Mouse (Mus musculus) midbrain, postnatal 0 days (tissue): ENCODE measurements around the gene Trh. TPM values are rescaled to one million over a fixed set of nuclear protein-coding genes. Genes with fewer than 3 reads are reported as not detected.

Experiments
- ATAC-seq: fragments of 200-750 bp; cut with Nextera tagmentation; 2 replicates; pipeline ENCODE4 v1.8.0; 2017; ENCODE audit warnings: moderate number of reproducible peaks, mild to moderate bottlenecking, moderate TSS enrichment, moderate library complexity; ENCODE audit not compliant: low FRiP score
- DNase-seq: peaks from one replicate; pipeline ENCODE4 v3.0.0-alpha.2; 2015; ENCODE audit warnings: low spot score
- H3K27ac ChIP-seq: fragments of 300-500 bp; sonication (generic); 2 replicates; pipeline ENCODE4 v1.5.1; 2014; ENCODE audit warnings: low read depth, mild to moderate bottlenecking, low read length, mixed read lengths
- H3K27me3 ChIP-seq: fragments of 300-500 bp; sonication (generic); 2 replicates; pipeline ENCODE4 v1.6.1; 2014; ENCODE audit warnings: low read length, control low read depth, mixed read lengths; ENCODE audit not compliant: insufficient read depth
- H3K36me3 ChIP-seq: fragments of 300-500 bp; sonication (generic); 2 replicates; pipeline ENCODE4 v1.6.1; 2014; ENCODE audit warnings: low read length, control low read depth, mixed read lengths; ENCODE audit not compliant: insufficient read depth
- H3K4me1 ChIP-seq: fragments of 300-500 bp; sonication (generic); 2 replicates; pipeline ENCODE4 v1.6.1; 2014; ENCODE audit warnings: mild to moderate bottlenecking, control low read depth, antibody characterized with exemption, low read length, mixed read lengths; ENCODE audit not compliant: insufficient read depth
- H3K4me2 ChIP-seq: fragments of 300-500 bp; sonication (generic); 2 replicates; pipeline ENCODE4 v1.6.1; 2014; ENCODE audit warnings: low read depth, mild to moderate bottlenecking, low read length, mixed read lengths; ENCODE audit not compliant: poor library complexity, severe bottlenecking
- H3K4me3 ChIP-seq: fragments of 300-500 bp; sonication (generic); 2 replicates; pipeline ENCODE4 v1.5.1; 2014; ENCODE audit warnings: low read depth, mild to moderate bottlenecking, low read length, moderate library complexity
- H3K9ac ChIP-seq: fragments of 300-500 bp; sonication (generic); replicated peaks from 2 replicates; pipeline ENCODE4 v1.6.1; 2014; ENCODE audit warnings: mild to moderate bottlenecking, low read length, moderate library complexity, mixed read lengths; ENCODE audit not compliant: poor library complexity, severe bottlenecking
- H3K9me3 ChIP-seq: fragments of 300-500 bp; sonication (generic); 2 replicates; pipeline ENCODE4 v1.6.1; 2016; ENCODE audit warnings: low read length, control low read depth
- CTCF ChIP-seq: IDR thresholded peaks from 2 replicates; pipeline ENCODE4 v1.5.1; 2016; ENCODE audit warnings: antibody characterized with exemption, mild to moderate bottlenecking
- WGBS: fragments of 180-500 bp; shearing (Covaris S2); extraction: QIAGEN DNeasy Blood & Tissue Kit; methylation state at CpG from one replicate; pipeline ENCODE4 v1.1.7; 2014; 5-methylcytosine and 5-hydroxymethylcytosine counted together
- polyA plus RNA-seq: library from polyadenylated mRNA; unstranded; fragments of >200 nt; fragmentation: Nextera tagmentation; extraction: Ambion mirVana; gene quantifications from 2 replicates; pipeline ENCODE4 v1.2.1, GENCODE M21; 2015
- total RNA-seq: library from RNA; depleted of rRNA; stranded (reverse); fragments of >200 nt; gene quantifications from 2 replicates; pipeline ENCODE4 v1.2.3, GENCODE M21; 2014; rRNA removed

Trh gene
- total and polyA plus RNA-seq, 2 experiments from 2014 or later = 3.6 to 17.9 TPM

GRCm38 (mm10) chr6:92219445-92219844, 25.0 kb downstream of the Trh start:
- WGBS = 51% methylated on average over 3 of the region's 3 CpGs

GRCm38 (mm10) chr6:92214773-92215449, 29.5 kb downstream of the Trh start, which contains the start of gene Rbsn:
Rbsn (minus strand) TSS chr6:92214925.
- peak within 1 kb of the TSS; percentile 94 for H3K9ac ChIP-seq
- no peaks in the 10 kb centered on the region for H3K9me3 ChIP-seq
- H3K27ac ChIP-seq = peak within 1 kb of the TSS; percentile 88
- peak; percentile 94 for ATAC-seq
- TF ChIP-seq CTCF = peak; percentile 48
- H3K4me2 ChIP-seq = peak within 1 kb of the TSS; percentile 86
- DNase-seq = peak; percentile 96
- H3K4me1 ChIP-seq = 0 out of 2 replicates have a peak, but pooled peaks cover 5% of the 10 kb centered on the region
- peak within 1 kb of the TSS; percentile 91 for H3K4me3 ChIP-seq
- WGBS = 10% methylated on average over 35 of the region's 35 CpGs
- peaks cover 4% of the 10 kb centered on the region; the same call in 1 of the 2 replicates for H3K36me3 ChIP-seq
- no peaks in the 10 kb centered on the region for H3K27me3 ChIP-seq

More at GRCm38 (mm10) chr6:92219445-92219844, 25.0 kb downstream of the Trh start:
- Histone ChIP-seq H3K27me3 (no peaks in the 10 kb centered on the region), H3K27ac (no peak overlapping the region), H3K9me3 (no peaks in the 10 kb centered on the region), H3K4me3 (no peak overlapping the region), H3K36me3 (no peaks in the 10 kb centered on the region), H3K4me2 (no peak overlapping the region), H3K9ac (no peak overlapping the region), H3K4me1 (no peaks in the 10 kb centered on the region)
- peak; percentile 82 for TF ChIP-seq CTCF
- DNase-seq (peak; percentile 70), ATAC-seq (no peak)

GRCm38 (mm10) chr6:92214055-92214772, 30.2 kb downstream of the Trh start:
- DNase-seq (peak; percentile 6), ATAC-seq (peak; percentile 73)
- Histone ChIP-seq H3K36me3 (peaks cover 4% of the 10 kb centered on the region; the same call in 1 of the 2 replicates), H3K4me3 (peak overlapping the region; percentile 91), H3K9me3 (no peaks in the 10 kb centered on the region), H3K9ac (peak overlapping the region; percentile 94), H3K4me2 (peak overlapping the region; percentile 86), H3K27ac (peak overlapping the region; percentile 88), H3K4me1 (0 out of 2 replicates have a peak, but pooled peaks cover 5% of the 10 kb centered on the region), H3K27me3 (no peaks in the 10 kb centered on the region)
- TF ChIP-seq CTCF = no peak
- WGBS = 0% methylated on average over 46 of the region's 48 CpGs

GRCm38 (mm10) chr6:92199414-92199813, 45.0 kb downstream of the Trh start:
- Histone ChIP-seq H3K27me3 (no peaks in the 10 kb centered on the region), H3K4me1 (no peaks in the 10 kb centered on the region), H3K36me3 (peaks cover 51% of the 10 kb centered on the region), H3K27ac (no peak overlapping the region), H3K4me2 (no peak overlapping the region), H3K9me3 (no peaks in the 10 kb centered on the region), H3K9ac (no peak overlapping the region), H3K4me3 (no peak overlapping the region)
- no peak for DNase-seq
- 96% methylated on average over 8 of the region's 8 CpGs for WGBS
- no peak for TF ChIP-seq CTCF
- no peak for ATAC-seq

Other genes starting within 250 kb of the Trh start
- 64.5 and 77.1 TPM in 2 replicates for gene Nr2c2, start 153.3 kb downstream of the Trh start, total RNA-seq
- gene Nr2c2, start 153.3 kb downstream of the Trh start, polyA plus RNA-seq = 29.0 and 33.5 TPM in 2 replicates
- gene Mrps25, start 60.6 kb downstream of the Trh start, total RNA-seq = 16.8 and 23.4 TPM in 2 replicates
- 52.0 and 60.8 TPM in 2 replicates for gene Mrps25, start 60.6 kb downstream of the Trh start, polyA plus RNA-seq
- 25.4 and 52.6 TPM in 2 replicates for gene Rbsn, start 29.7 kb downstream of the Trh start, total RNA-seq
- 31.0 and 31.7 TPM in 2 replicates for gene Rbsn, start 29.7 kb downstream of the Trh start, polyA plus RNA-seq